Mouse (Mus musculus) B cell, adult 2 months (primary cell): ENCODE data around the gene Il20ra.
A peak's percentile ranks its signal among the peaks of the same experiment; 100 is the strongest.

Experiments
- DNase-seq, 2 experiments: peaks; one replicate each; pipeline ENCODE4 v3.0.0; 2022

Gene Il20ra

DNA sequence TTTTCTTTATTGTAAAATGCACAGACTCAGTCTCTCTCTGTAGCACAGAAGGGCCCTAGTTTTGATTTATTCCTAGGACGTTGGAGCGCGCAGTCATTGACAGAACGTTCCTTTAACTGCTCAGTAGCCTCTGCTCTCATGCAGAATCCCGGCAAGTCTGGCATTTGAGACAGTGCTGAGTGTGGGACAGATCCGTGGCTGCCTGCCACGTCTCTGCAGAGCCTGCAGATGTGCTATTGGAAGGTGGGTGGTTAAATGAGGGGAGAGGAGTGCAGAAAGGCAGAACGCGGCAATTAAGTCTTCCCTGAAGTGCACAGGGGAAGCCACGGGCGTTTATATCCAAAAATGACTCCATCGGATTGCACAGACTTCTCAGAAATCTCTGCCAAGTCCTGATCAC is 66.7 kb downstream of the Il20ra start:
- no peak for DNase-seq

DNA sequence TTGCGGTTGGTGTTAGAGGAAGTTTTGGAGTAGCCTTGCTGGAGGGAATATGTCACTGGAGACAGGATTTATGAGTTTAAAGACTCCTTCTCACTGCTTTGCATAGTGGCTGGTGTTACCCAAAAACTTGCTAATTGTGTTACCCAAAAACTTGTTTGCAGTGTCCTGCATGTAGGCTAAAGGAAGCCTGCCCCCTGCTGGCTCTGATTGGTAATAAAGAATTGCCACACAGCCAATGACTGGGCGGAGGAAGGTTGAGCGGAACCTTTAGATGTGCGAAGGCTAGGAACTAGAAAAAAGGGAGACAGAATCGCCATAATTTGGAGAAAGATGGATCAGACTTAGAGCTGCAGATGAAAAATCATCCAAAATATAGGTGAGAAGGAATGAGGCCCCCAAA is 69.0 kb downstream of the Il20ra start:
- DNase-seq = peak; percentile 77 to 78

GRCm38 (mm10) chr10:19794996-19795395 is 82.6 kb downstream of the Il20ra start:
- no peak for DNase-seq

GRCm38 (mm10) chr10:19802958-19803357 is 90.6 kb downstream of the Il20ra start:
- DNase-seq = peak in 1 of 2 experiments; percentile 16

GRCm38 (mm10) chr10:19804763-19805162 is 92.4 kb downstream of the Il20ra start:
- peak in 1 of 2 experiments; percentile 9 for DNase-seq
